Mouse (Mus musculus): ENCODE measurements around the gene Tmem63a.

DNA sequence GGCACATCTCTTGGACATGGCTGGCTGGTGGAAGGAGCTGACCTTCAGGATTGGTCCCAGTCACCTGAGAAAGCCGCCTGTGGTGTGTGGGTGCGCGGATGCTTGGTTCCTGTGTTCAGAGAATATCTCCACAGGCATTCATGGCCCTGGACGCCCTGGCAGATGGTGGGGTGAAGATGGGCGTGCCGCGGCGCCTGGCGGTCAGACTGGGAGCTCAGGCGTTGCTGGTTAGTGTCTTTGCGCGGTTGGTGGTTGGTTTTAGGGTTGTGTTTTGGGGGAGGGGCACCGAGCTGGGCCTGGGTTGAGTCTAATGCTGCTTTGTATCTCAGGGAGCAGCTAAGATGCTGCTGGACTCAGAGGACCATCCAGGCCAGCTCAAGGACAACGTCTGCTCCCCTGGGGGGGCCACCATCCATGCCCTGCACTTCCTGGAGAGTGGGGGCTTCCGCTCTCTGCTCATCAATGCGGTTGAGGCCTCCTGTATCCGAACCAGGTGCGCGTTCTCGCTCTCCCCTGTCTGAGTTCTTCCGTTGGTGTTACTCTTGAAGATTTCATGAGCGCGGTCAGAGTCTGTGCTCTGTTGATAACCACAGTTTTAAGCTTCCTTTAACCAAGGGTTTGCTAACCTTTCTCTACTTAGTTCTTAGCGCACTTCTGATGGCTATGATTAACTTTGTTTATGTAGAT, 35.5 kb upstream of the Tmem63a start:
- no peak for TF ChIP-seq POLR2A (IDR thresholded peaks at IDR 0.05; ENCODE audit: borderline replicate concordance, extremely low read depth, insufficient read depth, insufficient read length, poor library complexity, severe bottlenecking)
- TF ChIP-seq CTCF (IDR thresholded peaks at IDR 0.05; ENCODE audit: borderline replicate concordance, extremely low read depth, insufficient read depth, insufficient read length), result no peak

Data from brain, embryonic 14.5 days (tissue).